In the genomic region with DNA sequence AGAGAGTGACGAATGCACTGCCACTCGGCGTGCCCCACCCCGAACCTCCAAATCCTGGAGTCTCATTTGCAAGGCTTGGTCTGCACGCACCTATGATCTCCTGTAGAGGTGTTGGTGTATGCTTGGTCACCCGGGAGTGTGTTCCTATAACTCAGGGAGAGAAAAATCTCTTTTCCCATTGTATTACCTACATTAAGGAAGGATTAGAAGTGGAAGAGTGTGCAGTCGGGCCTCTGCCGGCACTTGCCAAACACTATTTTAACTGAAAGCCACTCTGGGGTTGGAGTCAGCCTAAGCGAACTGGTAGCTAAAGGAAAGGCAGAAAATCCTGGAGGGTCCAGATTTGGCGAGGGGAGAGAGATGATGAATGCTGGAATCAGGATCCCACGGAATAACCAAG, we compare ENCODE assay signal across 14 mouse cellular contexts. TPM values are rescaled to one million over a fixed set of nuclear protein-coding genes. Genes with fewer than 3 reads are reported as not detected.
DNase-seq lines count a peak whose midpoint lies in the region; ATAC-seq lines count a peak whose summit lies in the region.
"Had no signal": no experiment of that assay in that cellular context is flagged by ENCODE, and none has a peak within 500 bp of the region (broad histone marks: within the 10 kb centered on the region; RNA-seq: fewer than 3 reads in every experiment).

No protein-coding gene starts in this region.

- no peak for ATAC-seq in heart, embryonic 16.5 days (replicated peaks; ENCODE audit: extremely low read depth, insufficient read depth, low FRiP score)
- ATAC-seq in limb, embryonic 11.5 days (ENCODE audit: insufficient number of reproducible peaks, low FRiP score, low TSS enrichment, low read depth), result no peak
- ATAC-seq: CD4-positive, CD25-positive, alpha-beta regulatory T cell, adult 4 months; forebrain, embryonic 14.5 days; lung, postnatal 0 days had no signal

- DNase-seq in heart, postnatal 25 days (ENCODE audit: low spot score), result no peak
- DNase-seq in ES-CJ7 (ENCODE audit: low read depth, low spot score) (peak; percentile 29), ZHBTc4 (ENCODE audit: low read depth, low spot score) (peak; percentile 20)
- peak; percentile 47 for DNase-seq in limb, embryonic 11.5 days (ENCODE audit: low spot score)
- DNase-seq in thymus, postnatal 14 days, result no peak
- DNase-seq in left cerebral cortex, adult 9 months (ENCODE audit: low spot score in 2 of 2), result no peak
- DNase-seq: cerebellum, adult 8-10 months; kidney, adult 8-10 months; liver, embryonic 13.5 days had no signal

- no peak overlapping the region for H3K27ac ChIP-seq in heart, embryonic 16.5 days (ENCODE audit: low read length)
- H3K27ac ChIP-seq in limb, embryonic 11.5 days (replicated peaks; ENCODE audit: low read depth, low read length), result no peak overlapping the region
- H3K27ac ChIP-seq: hindbrain, embryonic 14.5 days; liver, embryonic 13.5 days had no signal

- no peaks in the 10 kb centered on the region for H3K36me3 ChIP-seq in heart, embryonic 16.5 days (ENCODE audit: control insufficient read depth, insufficient read depth)
- H3K36me3 ChIP-seq in limb, embryonic 11.5 days (ENCODE audit: control insufficient read depth, insufficient read depth, low read length), result no peaks in the 10 kb centered on the region
- H3K36me3 ChIP-seq: liver, embryonic 13.5 days had no signal

- intact Hi-C loops in heart, postnatal 25 days (cut with DNase I), result loop anchor here (10.0 kb wide), 3 partner anchors 111 to 491 kb away; no protein-coding TSS in a partner anchor

- 20% methylated on average over 11 of the region's 11 CpGs for WGBS in heart, embryonic 16.5 days
- WGBS in limb, embryonic 11.5 days, result under 1% methylated on average over 11 of the region's 11 CpGs

- H3K4me1 ChIP-seq in heart, embryonic 16.5 days (ENCODE audit: control insufficient read depth, insufficient read depth, low read length), result 0 out of 2 replicates have a peak, but pooled peaks cover 2% of the 10 kb centered on the region
- H3K4me1 ChIP-seq in limb, embryonic 11.5 days (ENCODE audit: control insufficient read depth, insufficient read depth, low read length), result peaks cover 20% of the 10 kb centered on the region

- H3K27me3 ChIP-seq in heart, embryonic 16.5 days (ENCODE audit: control insufficient read depth, insufficient read depth, low read length), result peaks cover 47% of the 10 kb centered on the region
- peaks cover 35% of the 10 kb centered on the region for H3K27me3 ChIP-seq in limb, embryonic 11.5 days (ENCODE audit: control insufficient read depth, insufficient read depth, low read length)

- H3K9me3 ChIP-seq in heart, embryonic 16.5 days (replicated peaks; ENCODE audit: control insufficient read depth, low read length), result no peaks in the 10 kb centered on the region
- no peaks in the 10 kb centered on the region for H3K9me3 ChIP-seq in limb, embryonic 11.5 days (ENCODE audit: control insufficient read depth, low read length)
- H3K9me3 ChIP-seq: liver, embryonic 13.5 days had no signal

- H3K4me3 ChIP-seq in heart, embryonic 16.5 days (ENCODE audit: low read length), result peak overlapping the region; percentile 12
- H3K4me3 ChIP-seq in limb, embryonic 11.5 days (ENCODE audit: low read depth, low read length), result peak overlapping the region; percentile 3; the same call in 1 of the 2 replicates
- H3K4me3 ChIP-seq: liver, embryonic 13.5 days had no signal

- no peak overlapping the region for H3K9ac ChIP-seq in heart, embryonic 16.5 days (ENCODE audit: low read length)
- H3K9ac ChIP-seq in limb, embryonic 11.5 days (ENCODE audit: low read length), result no peak overlapping the region
- H3K9ac ChIP-seq: hindbrain, embryonic 14.5 days; liver, embryonic 13.5 days had no signal

- H3K4me2 ChIP-seq in heart, embryonic 16.5 days (ENCODE audit: low read depth, low read length), result peak overlapping the region; percentile 27
- peak overlapping the region; percentile 39; the same call in 1 of the 2 replicates for H3K4me2 ChIP-seq in limb, embryonic 11.5 days (ENCODE audit: low read depth, severe bottlenecking)
- H3K4me2 ChIP-seq: hindbrain, embryonic 14.5 days; liver, embryonic 13.5 days had no signal

RNA-seq across cellular contexts. Expression of gene Tbx18, which starts 2.7 kb away (rescaled TPM):
- polyA plus RNA-seq in heart, embryonic 16.5 days (2015; fragmentation: Nextera tagmentation; extraction: Ambion mirVana), result 7.5 and 8.4 TPM in 2 replicates
- 1 to 10 TPM; 4.4 to 6.1 TPM for total RNA-seq in heart, postnatal 25 days (2021)
- polyA plus RNA-seq in limb, embryonic 11.5 days (2014; fragmentation: Nextera tagmentation; extraction: Ambion mirVana), result 33.4 and 38.0 TPM in 2 replicates
- polyA plus RNA-seq: CD4-positive, CD25-positive, alpha-beta regulatory T cell, adult 4 months had no signal

Comparison
In these comparisons a context has a peak if more than half of its experiments do, and no peak if none do; other contexts are left out.
1. DNase-seq: peak in ES-CJ7 (single experiment), ZHBTc4 (single experiment) and limb, embryonic 11.5 days (single experiment); none in heart, postnatal 25 days (single experiment), thymus, postnatal 14 days (single experiment) and left cerebral cortex, adult 9 months (0 of 2).